Mouse (Mus musculus): ENCODE measurements around the gene Slc25a42.

Slc25a42 gene

DNA sequence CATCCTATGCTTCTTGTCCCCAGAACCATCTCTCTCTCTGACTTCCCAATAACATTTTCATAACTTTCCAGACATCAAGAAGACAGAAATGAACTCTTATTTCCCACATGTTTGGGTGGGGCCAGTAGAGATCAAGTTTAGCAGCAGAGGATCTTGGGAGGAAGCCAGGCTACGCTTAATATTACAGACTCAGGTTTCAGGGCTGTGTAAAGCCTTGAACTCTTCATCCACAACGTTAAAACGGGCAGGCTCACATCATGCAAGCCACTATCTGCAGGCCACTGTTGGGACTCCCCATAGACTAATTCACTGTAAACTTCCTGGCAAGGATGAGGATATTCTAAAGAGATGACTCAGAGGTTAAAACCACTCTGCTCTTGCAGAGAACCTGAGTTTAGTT, 2.3 kb upstream of the Slc25a42 start:
- no peak for DNase-seq

- DNase-seq, result peak in 1 of 2 experiments; percentile 57
Observed at GRCm38 (mm10) chr8:70211726-70212111, 386 bp downstream of the Slc25a42 start.

DNA sequence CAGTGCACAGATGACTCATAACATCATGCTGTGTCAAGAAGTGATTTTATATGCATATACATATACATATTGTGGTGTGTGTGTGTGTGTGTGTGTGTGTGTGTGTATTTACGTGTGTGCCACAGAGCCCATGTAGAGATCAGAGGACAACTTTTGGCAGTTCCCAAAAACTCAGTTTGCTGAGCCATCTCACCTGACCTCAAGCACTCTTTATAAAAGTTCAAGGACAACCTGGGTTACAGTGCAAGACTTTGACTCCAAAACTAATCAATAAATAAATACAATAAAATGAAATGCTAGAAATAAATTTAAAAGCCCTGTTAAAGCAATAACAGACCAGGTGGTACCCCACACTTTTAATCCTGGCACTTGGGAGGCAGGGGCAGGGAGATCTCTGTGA, 830 bp downstream of the Slc25a42 start:
- DNase-seq, result no peak

DNA sequence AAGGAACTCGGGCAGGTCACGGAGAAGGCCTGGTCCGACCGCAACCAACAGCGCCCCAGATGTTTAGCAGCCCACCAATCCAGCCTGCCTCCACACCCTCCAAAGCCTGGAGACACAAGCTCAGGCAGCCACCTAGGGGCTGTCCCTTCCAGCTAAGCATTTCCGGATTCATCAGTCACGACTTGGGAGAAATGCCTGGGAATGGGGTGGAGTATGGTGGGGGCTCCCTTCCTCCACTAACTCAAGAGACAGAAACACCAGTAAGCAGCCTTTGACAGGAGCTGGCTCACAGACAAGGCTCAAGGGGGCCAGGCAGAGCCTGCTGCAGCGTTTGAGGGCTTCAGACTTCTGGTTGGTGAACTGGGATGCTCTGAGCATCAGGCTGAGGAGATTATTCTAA, 1.6 kb downstream of the Slc25a42 start:
- no peak for DNase-seq

DNA sequence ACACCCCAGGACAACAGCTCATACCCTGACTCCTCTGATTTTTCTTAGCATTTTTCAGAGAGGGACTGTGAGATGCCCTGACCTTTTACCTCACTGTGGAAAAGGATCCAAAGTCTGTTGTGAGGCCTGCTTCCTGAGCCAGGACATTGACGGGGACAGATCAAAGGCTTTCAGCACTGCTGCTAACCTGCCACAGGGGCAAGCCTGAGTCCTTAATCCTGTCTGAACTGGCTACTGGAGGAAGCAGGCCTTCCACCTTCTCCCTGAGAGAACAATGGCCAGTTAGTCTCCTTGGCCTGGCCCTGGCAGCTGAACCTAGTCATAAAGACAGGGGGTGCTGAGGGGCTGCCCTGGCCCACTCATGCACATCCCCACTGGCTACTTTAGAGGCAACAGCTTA, 4.0 kb downstream of the Slc25a42 start:
- no peak for DNase-seq

DNA sequence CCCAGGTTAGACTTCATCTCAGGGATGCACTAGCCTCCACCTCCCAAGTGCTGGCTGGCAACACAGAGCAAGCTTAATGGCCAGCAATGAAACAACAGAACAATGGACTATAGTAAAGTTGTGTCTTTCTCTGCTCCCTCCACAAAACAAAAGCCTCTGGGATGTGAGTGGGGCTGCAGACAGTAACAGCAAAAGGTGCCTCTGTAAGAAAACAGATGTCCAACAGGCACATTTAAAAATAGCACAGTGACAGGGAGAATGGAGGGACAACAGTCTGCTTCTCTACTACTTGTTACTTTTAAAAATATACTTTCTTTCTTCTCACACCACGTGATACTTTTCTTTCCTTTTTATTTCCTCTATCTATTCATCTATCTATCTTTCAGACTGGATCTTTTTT, 7.3 kb downstream of the Slc25a42 start:
- no peak for DNase-seq

- DNase-seq, result no peak
Observed at GRCm38 (mm10) chr8:70203072-70203471, 9.0 kb downstream of the Slc25a42 start.

- DNase-seq, result no peak
Observed at GRCm38 (mm10) chr8:70201417-70201816, 10.7 kb downstream of the Slc25a42 start.

- DNase-seq, result peak; percentile 59 to 67
Observed at GRCm38 (mm10) chr8:70200098-70200681, 11.9 kb downstream of the Slc25a42 start.

DNA sequence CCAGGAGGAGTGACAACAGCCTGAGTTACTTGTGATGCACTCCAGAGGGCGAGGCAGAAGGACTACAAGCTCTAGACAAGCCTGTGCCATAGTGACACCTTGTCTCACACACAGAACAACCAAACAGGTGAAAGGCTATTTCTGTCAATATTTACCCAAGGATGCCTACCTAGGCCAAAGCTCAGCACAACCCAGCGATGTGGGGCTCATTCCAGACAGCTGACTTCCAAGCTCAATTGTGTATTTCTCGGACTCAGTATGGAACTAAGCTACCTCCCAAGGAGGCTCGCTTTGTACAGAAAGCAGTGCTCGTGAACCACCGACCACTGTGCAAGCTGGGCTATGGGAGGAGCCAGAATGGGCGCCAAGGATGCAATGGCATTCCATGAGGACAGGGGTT, 14.5 kb downstream of the Slc25a42 start:
- DNase-seq, result no peak

DNA sequence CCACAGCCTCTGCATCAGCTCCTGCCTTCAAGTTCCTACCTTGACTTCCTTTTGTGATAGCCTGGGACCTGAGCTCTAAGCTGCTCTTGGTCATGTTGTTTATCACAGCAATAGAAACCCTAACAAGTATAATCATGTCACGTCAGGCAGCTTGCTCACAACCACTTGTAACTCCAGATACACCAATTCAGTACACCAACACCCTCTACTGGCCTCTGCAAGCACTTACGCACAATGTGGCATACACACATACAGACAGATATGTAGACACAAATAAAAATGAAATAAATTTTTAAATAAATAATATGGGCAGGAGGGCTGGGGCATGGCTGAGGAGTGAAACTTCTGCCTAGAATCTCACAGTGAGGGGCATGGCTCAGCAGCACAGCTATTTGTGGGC, 16.3 kb downstream of the Slc25a42 start:
- DNase-seq, result no peak

GRCm38 (mm10) chr8:70194191-70194590, 17.9 kb downstream of the Slc25a42 start:
- no peak for DNase-seq

DNA sequence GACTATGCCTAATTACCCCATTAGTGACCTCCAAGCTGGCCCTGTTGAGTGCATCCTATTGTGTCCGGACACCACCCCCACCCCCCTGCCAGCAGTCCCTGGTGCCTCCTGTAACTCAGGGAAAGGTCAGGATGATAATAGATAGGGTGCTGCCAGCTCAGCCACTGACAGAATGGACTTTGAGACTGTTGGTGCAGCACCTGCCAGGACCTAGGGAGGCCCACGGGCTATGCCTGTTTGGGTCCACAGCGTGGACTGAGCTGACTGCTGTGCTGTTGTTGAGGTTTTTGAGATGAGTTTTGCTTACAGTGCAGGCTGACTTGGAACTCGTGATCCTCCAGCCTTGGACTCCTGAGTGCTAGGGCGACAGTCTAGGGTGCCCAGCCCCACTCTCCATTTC, 18.9 kb downstream of the Slc25a42 start:
- no peak for DNase-seq

- no peak for DNase-seq
Observed at GRCm38 (mm10) chr8:70188707-70189106, 23.4 kb downstream of the Slc25a42 start.

DNA sequence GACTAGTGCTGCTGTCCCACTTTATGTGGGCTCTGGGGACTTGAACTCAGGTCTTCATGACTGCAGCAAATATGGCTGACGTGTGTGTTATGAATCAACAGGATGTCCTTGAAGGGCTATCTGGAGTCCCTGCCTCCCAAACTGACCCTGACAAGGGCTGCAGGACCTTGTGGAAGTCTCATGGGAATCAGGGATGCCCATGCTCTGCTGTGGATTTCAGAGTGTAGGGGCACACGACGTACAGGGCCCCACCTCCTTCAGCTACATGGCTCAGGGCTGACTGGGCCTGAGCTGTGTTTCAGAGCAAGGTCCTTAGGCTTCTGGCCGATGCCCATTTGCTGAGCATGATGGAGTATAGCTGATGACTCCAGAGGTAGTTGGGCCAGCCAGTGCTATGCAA, 28.9 kb downstream of the Slc25a42 start:
- DNase-seq, result no peak

- no peak for DNase-seq
Observed at GRCm38 (mm10) chr8:70181903-70182252, 30.2 kb downstream of the Slc25a42 start.

GRCm38 (mm10) chr8:70181212-70181902, 30.7 kb downstream of the Slc25a42 start:
- DNase-seq, result no peak

DNA sequence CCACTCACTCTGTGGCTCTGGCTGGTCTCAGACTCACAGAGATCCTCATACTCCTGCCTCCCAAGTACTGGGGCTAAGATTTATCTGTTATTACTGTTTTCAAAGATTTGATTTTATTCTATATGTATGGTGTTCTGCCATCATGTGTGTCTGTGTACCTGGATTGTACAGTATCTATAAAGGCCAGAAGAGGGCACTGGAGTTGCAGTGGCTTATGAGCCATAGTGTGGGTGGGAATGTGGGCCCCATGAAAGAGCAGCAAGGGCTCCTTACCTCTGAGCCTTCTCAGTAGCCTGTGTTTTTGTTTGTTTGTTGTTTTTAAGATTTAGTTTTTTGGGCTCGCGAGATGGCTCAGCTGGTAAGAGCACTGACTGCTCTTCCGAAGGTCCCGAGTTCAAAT, 33.0 kb downstream of the Slc25a42 start:
- DNase-seq, result no peak

GRCm38 (mm10) chr8:70178231-70178630, 33.9 kb downstream of the Slc25a42 start:
- no peak for DNase-seq

GRCm38 (mm10) chr8:70174079-70174478, 38.0 kb downstream of the Slc25a42 start:
- no peak for DNase-seq

- no peak for DNase-seq
Observed at GRCm38 (mm10) chr8:70173320-70173719, 38.8 kb downstream of the Slc25a42 start.

DNA sequence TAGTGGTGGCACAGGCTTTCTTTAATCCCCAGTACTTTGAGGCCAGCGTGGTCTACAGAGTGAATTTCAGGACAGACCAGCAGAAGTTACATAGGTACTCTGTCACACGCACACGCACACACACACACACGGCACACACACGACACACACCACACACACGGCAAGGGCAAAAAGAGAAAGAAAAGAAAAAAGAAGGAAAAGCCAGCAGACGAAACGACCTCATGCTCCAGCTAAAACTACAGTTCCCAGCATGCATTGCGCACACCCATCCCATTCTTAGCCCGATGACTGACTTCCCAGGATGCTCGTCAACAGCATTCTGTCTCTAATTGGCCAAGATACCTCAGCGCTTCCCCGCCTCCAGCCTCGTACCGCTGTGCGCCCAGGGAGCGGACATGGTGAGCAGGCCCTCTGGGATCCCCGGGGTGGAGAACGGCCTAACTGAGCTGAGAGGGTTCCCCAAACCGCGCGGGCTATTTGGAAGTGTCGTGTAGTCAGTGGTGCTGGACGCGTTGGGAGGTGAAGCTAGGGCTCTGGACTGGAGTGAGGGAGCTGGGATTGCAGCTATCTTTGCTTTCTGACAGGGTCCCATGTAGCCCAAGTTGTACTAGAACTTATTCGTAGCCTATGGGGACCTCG, 39.9 kb downstream of the Slc25a42 start, which contains the start of gene Tmem161a:
Gene Tmem161a (plus strand): TSS at position 314 of the 639 bp plus-strand sequence.
- DNase-seq, result peak; percentile 87 to 91

GRCm38 (mm10) chr8:70171240-70171639, 40.9 kb downstream of the Slc25a42 start:
- DNase-seq, result no peak

- no peak for DNase-seq
Observed at GRCm38 (mm10) chr8:70170748-70171147, 41.4 kb downstream of the Slc25a42 start.
